Mouse (Mus musculus) midbrain, embryonic 11.5 days (tissue): Measurements from ENCODE around the gene Wnt5a. TPM values are rescaled to one million over a fixed set of nuclear protein-coding genes. Genes with fewer than 3 reads are reported as not detected.
A peak's percentile ranks its signal among the peaks of the same experiment; 100 is the strongest.

ENCODE experiments used
- ATAC-seq: fragments of 200-750 bp; cut with Nextera tagmentation; 2 replicates; pipeline ENCODE4 v1.8.0; 2017; ENCODE audit warnings: moderate TSS enrichment, moderate library complexity; ENCODE audit not compliant: low FRiP score
- DNase-seq: peaks from one replicate; pipeline ENCODE4 v3.0.0; 2015; ENCODE audit warnings: low spot score; ENCODE audit errors: missing footprints
- H3K27ac ChIP-seq: fragments of 300-500 bp; sonication (generic); 2 replicates; pipeline ENCODE4 v1.5.1; 2014; ENCODE audit warnings: low read depth, low read length
- H3K27me3 ChIP-seq: fragments of 300-500 bp; sonication (generic); 2 replicates; pipeline ENCODE4 v1.6.1; 2014; ENCODE audit warnings: mild to moderate bottlenecking, low read length, moderate library complexity, mixed read lengths; ENCODE audit not compliant: control insufficient read depth, insufficient read depth
- H3K36me3 ChIP-seq: fragments of 300-500 bp; sonication (generic); 2 replicates; pipeline ENCODE4 v1.6.1; 2014; ENCODE audit warnings: mild to moderate bottlenecking, low read length, moderate library complexity, mixed read lengths; ENCODE audit not compliant: control insufficient read depth, insufficient read depth
- H3K4me1 ChIP-seq: fragments of 300-500 bp; sonication (generic); 2 replicates; pipeline ENCODE4 v1.6.1; 2014; ENCODE audit warnings: low read length; ENCODE audit not compliant: control insufficient read depth, insufficient read depth
- H3K4me2 ChIP-seq: fragments of 300-500 bp; sonication (generic); 2 replicates; pipeline ENCODE4 v1.6.1; 2014; ENCODE audit warnings: mild to moderate bottlenecking, moderate library complexity
- H3K4me3 ChIP-seq: fragments of 300-500 bp; sonication (generic); 2 replicates; pipeline ENCODE4 v1.5.1; 2014; ENCODE audit warnings: low read depth, low read length
- H3K9ac ChIP-seq: fragments of 300-500 bp; sonication (generic); 2 replicates; pipeline ENCODE4 v1.6.1; 2014; ENCODE audit warnings: low read length
- H3K9me3 ChIP-seq: fragments of 300-500 bp; sonication (generic); 2 replicates; pipeline ENCODE4 v1.6.1; 2016; ENCODE audit warnings: low read length; ENCODE audit not compliant: control insufficient read depth
- WGBS: fragments of 180-500 bp; shearing (Covaris S2); extraction: QIAGEN DNeasy Blood & Tissue Kit; methylation state at CpG from one replicate; pipeline ENCODE4 v1.1.7; 2014; 5-methylcytosine and 5-hydroxymethylcytosine counted together
- polyA plus RNA-seq: library from polyadenylated mRNA; unstranded; fragments of >200 nt; fragmentation: Nextera tagmentation; extraction: Ambion mirVana; gene quantifications from 2 replicates; pipeline ENCODE4 v1.2.1, GENCODE M21; 2014

Gene Wnt5a
- polyA plus RNA-seq, 1 experiment from 2014 or later: 27.8 TPM

DNA sequence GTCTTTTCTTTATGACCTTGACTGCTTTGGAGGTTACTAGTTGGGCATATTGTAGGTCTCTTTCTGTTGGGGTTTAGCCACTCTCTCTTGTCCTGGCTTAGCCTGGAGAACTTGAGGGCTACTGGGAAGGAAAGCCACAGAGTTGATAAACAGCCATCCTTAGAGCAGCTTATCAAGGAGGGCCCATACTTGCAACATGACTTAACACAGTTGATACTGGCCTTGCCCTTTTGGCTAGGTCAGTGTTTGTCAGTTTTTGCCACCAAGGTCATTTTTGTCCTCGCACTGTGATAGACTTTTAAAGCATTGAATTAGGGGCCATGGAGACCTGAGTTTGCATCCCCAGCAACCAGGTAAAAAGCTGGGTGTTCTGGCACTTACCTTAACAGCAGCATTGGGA is 23.7 kb upstream of the Wnt5a start:
- 84% methylated on average over 1 of the region's 1 CpGs for WGBS
- H3K4me2 ChIP-seq: no peak overlapping the region
- H3K9ac ChIP-seq: no peak overlapping the region
- H3K4me3 ChIP-seq: no peak overlapping the region
- H3K27ac ChIP-seq: no peak overlapping the region
- H3K36me3 ChIP-seq: no peaks in the 10 kb centered on the region
- ATAC-seq (no peak), DNase-seq (peak; percentile 23)
- no peaks in the 10 kb centered on the region for H3K9me3 ChIP-seq
- peaks cover 2% of the 10 kb centered on the region; the same call in 1 of the 2 replicates for H3K4me1 ChIP-seq
- no peaks in the 10 kb centered on the region for H3K27me3 ChIP-seq

DNA sequence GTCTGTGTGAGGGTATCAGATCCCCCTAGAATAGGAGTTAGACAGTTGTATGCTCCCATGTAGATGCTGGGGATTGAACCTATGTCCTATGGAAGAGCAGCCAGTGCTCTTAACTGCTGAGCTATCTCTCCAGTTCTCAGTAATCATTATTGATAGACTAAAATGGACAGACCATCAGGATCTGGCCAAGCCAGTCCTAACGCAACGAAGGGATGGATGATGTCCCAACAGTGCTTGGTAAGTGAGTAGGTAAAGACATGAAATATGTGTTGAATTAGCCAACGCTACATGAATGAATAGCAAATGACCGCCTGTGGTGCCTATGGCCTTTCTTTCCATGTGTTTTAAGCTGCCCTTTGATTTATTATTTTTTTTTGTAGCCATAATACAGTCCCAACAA is 10.7 kb upstream of the Wnt5a start:
- Histone ChIP-seq H3K27me3 (no peaks in the 10 kb centered on the region), H3K9me3 (no peaks in the 10 kb centered on the region), H3K4me2 (no peak overlapping the region), H3K4me3 (no peak overlapping the region), H3K4me1 (no peaks in the 10 kb centered on the region), H3K27ac (no peak overlapping the region), H3K9ac (no peak overlapping the region), H3K36me3 (no peaks in the 10 kb centered on the region)
- WGBS: 95% methylated on average over 4 of the region's 4 CpGs
- peak; percentile 81 for DNase-seq
- no peak for ATAC-seq

DNA sequence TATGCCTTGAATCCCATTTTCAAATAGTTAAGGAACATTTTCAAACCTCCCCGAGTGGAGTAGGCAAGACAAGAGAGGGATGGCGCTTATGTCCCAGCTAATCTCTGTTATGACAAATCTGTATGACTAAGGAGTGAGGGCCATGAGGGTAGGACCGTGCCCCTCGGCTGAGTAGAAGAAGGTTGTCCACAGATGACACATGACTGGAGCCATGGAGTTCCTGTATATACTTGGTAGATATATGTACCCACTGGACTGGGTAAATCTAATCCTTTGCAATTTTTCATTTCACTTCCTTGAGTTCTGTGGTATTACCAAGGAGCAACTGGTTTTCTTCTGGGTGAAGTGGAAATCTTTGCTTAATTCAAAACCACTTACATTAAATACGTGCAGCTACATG is 10.3 kb upstream of the Wnt5a start:
- no peak overlapping the region for H3K27ac ChIP-seq
- H3K4me1 ChIP-seq: no peaks in the 10 kb centered on the region
- no peak for ATAC-seq
- H3K27me3 ChIP-seq: no peaks in the 10 kb centered on the region
- H3K4me3 ChIP-seq: no peak overlapping the region
- WGBS: 90% methylated on average over 5 of the region's 5 CpGs
- H3K4me2 ChIP-seq: no peak overlapping the region
- H3K9ac ChIP-seq: no peak overlapping the region
- no peak for DNase-seq
- no peaks in the 10 kb centered on the region for H3K9me3 ChIP-seq
- H3K36me3 ChIP-seq: no peaks in the 10 kb centered on the region

DNA sequence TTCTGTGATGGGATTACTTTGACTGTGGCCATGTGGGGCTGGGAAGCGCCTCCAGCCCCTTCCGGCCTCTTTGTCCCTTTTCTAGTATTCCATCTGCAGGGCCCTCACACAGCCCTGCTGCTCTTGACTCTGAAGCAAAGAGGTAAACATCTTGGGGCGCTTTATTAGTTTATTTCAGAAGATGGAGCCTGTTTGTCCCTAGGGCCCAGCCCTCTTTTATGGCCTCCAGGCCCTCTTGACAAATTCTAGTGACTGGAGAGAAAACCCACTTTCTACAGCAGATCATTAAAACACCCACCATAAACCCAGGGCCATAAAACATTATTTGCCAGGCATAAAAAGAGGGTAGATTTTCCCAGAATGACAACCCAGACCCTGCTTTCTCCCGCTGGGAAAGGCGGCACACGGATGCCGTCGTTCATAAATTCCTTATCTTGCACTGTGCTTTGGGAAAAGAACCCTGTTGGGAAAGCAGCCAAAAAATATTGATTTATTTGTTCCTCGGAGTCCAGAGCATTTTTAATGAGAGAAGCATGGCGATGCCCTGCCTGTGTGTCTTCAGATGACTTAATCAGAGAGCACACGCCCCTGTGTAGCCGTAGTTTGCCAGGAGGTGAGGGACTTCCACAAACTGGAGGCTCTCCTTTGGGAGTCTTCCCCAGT is 3.2 kb upstream of the Wnt5a start:
- Histone ChIP-seq H3K9ac (no peak overlapping the region), H3K27ac (no peak overlapping the region), H3K4me2 (no peak overlapping the region), H3K27me3 (no peaks in the 10 kb centered on the region; the same call in 1 of the 2 replicates), H3K4me1 (peaks cover 7% of the 10 kb centered on the region), H3K36me3 (no peaks in the 10 kb centered on the region), H3K9me3 (no peaks in the 10 kb centered on the region), H3K4me3 (no peak overlapping the region)
- ATAC-seq (no peak), DNase-seq (peak; percentile 81)
- WGBS: 71% methylated on average over 12 of the region's 12 CpGs

DNA sequence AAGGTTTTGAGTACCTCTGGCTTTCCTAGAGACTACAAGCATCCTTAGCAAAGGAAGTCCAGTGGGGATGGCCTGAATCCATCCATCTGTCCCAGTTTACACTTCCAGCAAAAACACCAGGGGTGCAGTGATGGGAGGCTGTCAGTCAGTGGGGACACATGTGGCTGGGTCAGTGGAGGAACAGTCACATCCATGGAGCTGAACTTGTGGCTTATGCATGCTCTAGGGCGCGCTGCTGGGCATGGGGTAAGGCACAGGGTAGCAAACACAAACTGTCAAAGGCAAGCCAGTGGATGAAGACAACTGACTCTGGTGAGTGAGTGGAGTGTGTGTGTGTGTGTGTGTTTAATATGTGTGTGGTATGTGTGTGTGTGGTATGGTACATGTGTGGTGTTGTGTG is 1.3 kb upstream of the Wnt5a start:
- no peak overlapping the region for H3K4me3 ChIP-seq
- no peaks in the 10 kb centered on the region for H3K9me3 ChIP-seq
- 80% methylated on average over 2 of the region's 2 CpGs for WGBS
- H3K4me2 ChIP-seq: no peak overlapping the region
- no peak overlapping the region for H3K9ac ChIP-seq
- H3K4me1 ChIP-seq: peaks cover 8% of the 10 kb centered on the region
- ATAC-seq (no peak), DNase-seq (peak; percentile 82)
- no peaks in the 10 kb centered on the region for H3K36me3 ChIP-seq
- no peak overlapping the region for H3K27ac ChIP-seq
- peaks cover 4% of the 10 kb centered on the region; the same call in 1 of the 2 replicates for H3K27me3 ChIP-seq

DNA sequence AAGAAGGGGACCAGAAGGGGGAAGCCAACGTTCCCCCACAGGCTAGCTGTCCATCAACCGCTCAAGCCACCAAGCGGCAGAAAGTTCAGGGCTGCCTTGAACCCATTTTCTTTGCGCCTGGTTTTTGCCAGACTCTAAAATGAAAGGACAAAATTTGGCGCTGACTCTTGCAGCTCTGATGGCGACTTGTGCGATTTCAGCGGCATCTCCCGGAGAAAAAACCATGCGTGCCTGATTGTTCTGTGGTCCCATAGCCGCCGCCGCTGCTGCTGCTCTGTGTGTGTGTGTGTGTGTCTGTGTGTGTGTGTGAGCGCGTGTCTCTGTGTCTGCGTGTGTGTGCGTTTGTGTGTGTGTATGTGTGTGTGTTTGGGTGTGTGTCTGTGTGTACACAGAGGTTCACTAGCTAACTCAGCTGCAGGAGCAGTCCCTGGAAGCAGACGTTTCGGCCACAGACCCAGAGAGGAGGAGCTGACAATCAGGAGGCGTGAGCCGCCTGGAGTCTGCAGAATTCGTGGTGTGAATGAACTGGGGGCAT is 568 bp downstream of the Wnt5a start:
- H3K36me3 ChIP-seq: no peaks in the 10 kb centered on the region
- under 1% methylated on average over 22 of the region's 22 CpGs for WGBS
- H3K27ac ChIP-seq: peak overlapping the region; percentile 92
- peak overlapping the region; percentile 70 for H3K4me3 ChIP-seq
- ATAC-seq (peak; percentile 57), DNase-seq (no peak)
- H3K4me1 ChIP-seq: peaks cover 18% of the 10 kb centered on the region
- no peaks in the 10 kb centered on the region for H3K9me3 ChIP-seq
- H3K4me2 ChIP-seq: peak overlapping the region; percentile 95
- peaks cover 11% of the 10 kb centered on the region for H3K27me3 ChIP-seq
- peak overlapping the region; percentile 87 for H3K9ac ChIP-seq

DNA sequence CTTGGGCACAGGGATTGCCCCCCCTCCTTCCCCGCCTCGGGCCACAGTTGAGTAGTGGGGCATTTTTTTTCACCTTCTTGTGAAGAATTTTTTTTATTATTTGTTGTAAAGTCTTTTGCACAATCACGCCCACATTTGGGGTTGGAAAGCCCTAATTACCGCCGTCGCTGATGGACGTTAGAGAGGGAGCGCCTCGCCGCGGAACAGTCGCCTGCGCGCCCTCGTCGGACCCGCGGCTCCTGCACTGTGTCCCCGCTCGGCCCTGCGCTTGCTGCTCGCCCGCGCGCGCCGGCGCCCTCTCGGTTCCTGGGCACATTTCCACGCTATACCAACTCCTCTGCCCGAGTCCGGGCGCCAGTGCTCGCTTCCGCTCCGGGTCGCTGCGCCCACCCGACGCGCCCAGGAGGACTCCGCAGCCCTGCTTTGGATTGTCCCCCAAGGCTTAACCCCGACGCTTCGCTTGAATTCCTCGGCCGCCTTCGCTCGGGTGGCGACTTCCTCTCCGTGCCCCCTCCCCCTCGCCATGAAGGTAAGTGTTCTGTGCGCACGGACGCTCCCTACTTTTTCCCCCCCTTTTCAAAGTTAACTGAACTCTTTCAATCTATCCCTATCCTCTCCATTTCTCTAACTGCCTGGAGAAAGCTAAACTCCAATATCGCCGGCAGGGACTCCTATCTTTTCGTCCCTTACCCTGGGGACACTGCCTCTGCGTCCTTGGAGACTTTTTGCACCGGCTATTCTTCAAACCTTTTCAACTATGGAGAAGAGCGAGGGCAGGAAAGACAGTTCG is 1.2 kb downstream of the Wnt5a start:
- Histone ChIP-seq H3K27me3 (peaks cover 11% of the 10 kb centered on the region), H3K27ac (peak overlapping the region; percentile 92), H3K4me1 (peaks cover 23% of the 10 kb centered on the region), H3K9me3 (no peaks in the 10 kb centered on the region), H3K9ac (peak overlapping the region; percentile 87), H3K4me2 (peak overlapping the region; percentile 95), H3K4me3 (peak overlapping the region; percentile 70), H3K36me3 (no peaks in the 10 kb centered on the region)
- WGBS: under 1% methylated on average over 62 of the region's 62 CpGs
- ATAC-seq: peak; percentile 28; the same call in 1 of the 2 replicates
- peak; percentile 97 for DNase-seq

DNA sequence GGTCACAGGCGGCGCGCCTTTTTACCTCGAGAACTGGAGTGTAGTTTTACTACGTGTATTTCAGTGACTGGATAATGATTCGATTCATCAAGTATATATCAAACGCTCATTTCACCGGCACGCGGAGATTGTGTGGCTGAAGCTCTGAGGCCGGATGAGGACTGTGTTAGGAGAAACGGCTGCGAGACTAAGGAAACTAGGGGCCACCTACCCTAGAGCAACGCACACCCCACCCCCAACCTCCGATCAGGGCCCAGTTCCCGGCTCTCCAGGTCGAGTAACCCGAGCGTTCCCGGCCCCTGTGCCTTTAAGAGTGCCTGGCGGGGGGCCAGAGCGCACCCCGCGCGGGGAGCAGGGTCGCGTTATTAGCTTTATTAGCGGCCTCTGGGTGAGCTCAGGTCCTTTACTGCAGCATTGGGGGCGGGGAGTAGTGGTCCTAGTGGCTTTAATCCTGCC is 1.9 kb downstream of the Wnt5a start:
- no peaks in the 10 kb centered on the region for H3K9me3 ChIP-seq
- H3K36me3 ChIP-seq: no peaks in the 10 kb centered on the region
- H3K4me3 ChIP-seq: peak overlapping the region; percentile 70
- H3K4me1 ChIP-seq: peaks cover 26% of the 10 kb centered on the region
- peak overlapping the region; percentile 92 for H3K27ac ChIP-seq
- ATAC-seq (peak; percentile 13; the same call in 1 of the 2 replicates), DNase-seq (peak; percentile 97)
- peak overlapping the region; percentile 95 for H3K4me2 ChIP-seq
- H3K27me3 ChIP-seq: peaks cover 12% of the 10 kb centered on the region
- peak overlapping the region; percentile 87 for H3K9ac ChIP-seq
- WGBS: under 1% methylated on average over 29 of the region's 29 CpGs

DNA sequence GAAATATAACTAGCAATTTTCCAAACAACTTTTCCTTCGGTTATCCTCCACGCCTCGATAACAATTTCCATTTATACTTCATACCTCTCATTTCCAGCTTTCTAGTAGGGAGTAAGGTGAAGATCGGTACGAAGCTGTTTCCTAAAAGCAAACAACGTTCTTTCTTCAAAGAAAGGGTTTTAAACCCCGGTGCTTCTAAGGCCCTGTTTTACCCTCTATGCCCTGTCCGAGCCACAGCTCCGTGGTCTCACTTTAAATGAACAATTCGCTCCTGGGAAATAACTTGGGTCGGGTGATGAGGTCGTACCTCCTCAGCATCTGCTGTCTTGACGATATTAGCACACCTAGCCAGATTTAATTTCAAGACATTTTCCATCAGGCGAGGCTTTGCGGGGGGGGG is 2.5 kb downstream of the Wnt5a start:
- Histone ChIP-seq H3K4me1 (peaks cover 31% of the 10 kb centered on the region), H3K36me3 (no peaks in the 10 kb centered on the region), H3K9ac (peak overlapping the region; percentile 87; the same call in 1 of the 2 replicates), H3K27me3 (peaks cover 13% of the 10 kb centered on the region), H3K4me3 (peak overlapping the region; percentile 70), H3K9me3 (no peaks in the 10 kb centered on the region), H3K27ac (peak overlapping the region; percentile 10; the same call in 1 of the 2 replicates), H3K4me2 (peak overlapping the region; percentile 95)
- no peak for ATAC-seq
- WGBS: 0% methylated on average over 15 of the region's 15 CpGs
- DNase-seq: no peak
